In genomic region chr9:75515464-75516113, GRCm38 (mm10) we compare ENCODE assay signal across 10 mouse cellular contexts. TPM values are rescaled to one million over a fixed set of nuclear protein-coding genes. Genes with fewer than 3 reads are reported as not detected.
A peak's percentile ranks its signal among the peaks of the same experiment; 100 is the strongest.
DNase-seq lines count a peak whose midpoint lies in the region; ATAC-seq lines count a peak whose summit lies in the region.
"Had no signal": no experiment of that assay in that cellular context is flagged by ENCODE, and none has a peak within 500 bp of the region (broad histone marks: within the 10 kb centered on the region; RNA-seq: fewer than 3 reads in every experiment).

No protein-coding gene starts in this region.

- no peak for ATAC-seq in limb, embryonic 11.5 days (ENCODE audit: insufficient number of reproducible peaks, low FRiP score, low TSS enrichment, low read depth)
- ATAC-seq in forebrain, embryonic 13.5 days: peak; percentile 89
- peak; percentile 62 for ATAC-seq in intestine, embryonic 16.5 days
- peak; percentile 89 for ATAC-seq in midbrain, embryonic 16.5 days

- H3K36me3 ChIP-seq in limb, embryonic 11.5 days (ENCODE audit: control insufficient read depth, insufficient read depth, low read length): no peaks in the 10 kb centered on the region; the same call in 1 of the 2 replicates
- peaks cover 55% of the 10 kb centered on the region for H3K36me3 ChIP-seq in limb, embryonic 10.5 days
- peaks cover 18% of the 10 kb centered on the region for H3K36me3 ChIP-seq in forebrain, embryonic 13.5 days (ENCODE audit: poor library complexity, severe bottlenecking)
- H3K36me3 ChIP-seq in intestine, embryonic 16.5 days (ENCODE audit: control insufficient read depth, insufficient read depth, low read length): 0 out of 2 replicates have a peak, but pooled peaks cover 5% of the 10 kb centered on the region
- H3K36me3 ChIP-seq in midbrain, embryonic 16.5 days (ENCODE audit: control insufficient read depth, insufficient read depth, low read length): no peaks in the 10 kb centered on the region; the same call in 1 of the 2 replicates

- H3K9me3 ChIP-seq in limb, embryonic 11.5 days (ENCODE audit: control insufficient read depth, low read length): no peaks in the 10 kb centered on the region
- H3K9me3 ChIP-seq in limb, embryonic 10.5 days (replicated peaks): no peaks in the 10 kb centered on the region
- H3K9me3 ChIP-seq in forebrain, embryonic 13.5 days (replicated peaks): no peaks in the 10 kb centered on the region
- H3K9me3 ChIP-seq in intestine, embryonic 16.5 days (ENCODE audit: control insufficient read depth, low read length): no peaks in the 10 kb centered on the region
- no peaks in the 10 kb centered on the region for H3K9me3 ChIP-seq in midbrain, embryonic 16.5 days (replicated peaks; ENCODE audit: control insufficient read depth, low read length, poor library complexity, severe bottlenecking)
- H3K9me3 ChIP-seq: embryonic facial prominence, embryonic 13.5 days; megakaryocyte, embryonic 14.5 days had no signal

- WGBS in limb, embryonic 11.5 days: 68% methylated on average over 12 of the region's 12 CpGs
- WGBS in limb, embryonic 10.5 days: 70% methylated on average over 12 of the region's 12 CpGs
- WGBS in forebrain, embryonic 13.5 days: 63% methylated on average over 12 of the region's 12 CpGs
- 59% methylated on average over 12 of the region's 12 CpGs for WGBS in intestine, embryonic 16.5 days
- WGBS in midbrain, embryonic 16.5 days: 62% methylated on average over 12 of the region's 12 CpGs

- intact Hi-C loops in left cerebral cortex, postnatal 4 days (cut with DNase I): no loop called here

- no peaks in the 10 kb centered on the region for H3K27me3 ChIP-seq in limb, embryonic 11.5 days (ENCODE audit: control insufficient read depth, insufficient read depth, low read length)
- no peaks in the 10 kb centered on the region for H3K27me3 ChIP-seq in limb, embryonic 10.5 days (ENCODE audit: low read depth, poor library complexity, severe bottlenecking)
- no peaks in the 10 kb centered on the region for H3K27me3 ChIP-seq in forebrain, embryonic 13.5 days
- H3K27me3 ChIP-seq in intestine, embryonic 16.5 days (replicated peaks; ENCODE audit: control insufficient read depth, insufficient read depth, low read length): no peaks in the 10 kb centered on the region
- no peaks in the 10 kb centered on the region for H3K27me3 ChIP-seq in midbrain, embryonic 16.5 days (ENCODE audit: control insufficient read depth, insufficient read depth, low read depth, low read length)
- H3K27me3 ChIP-seq: embryonic facial prominence, embryonic 13.5 days; megakaryocyte, embryonic 14.5 days had no signal

- DNase-seq in limb, embryonic 11.5 days (ENCODE audit: low spot score): peak; percentile 61
- no peak for DNase-seq in limb, embryonic 10.5 days (ENCODE audit: low spot score)
- peak; percentile 53 for DNase-seq in cerebellum, adult 11 months
- DNase-seq in left cerebral cortex, postnatal 4 days: peak; percentile 47
- DNase-seq in thymus, postnatal 14 days: peak; percentile 52

- H3K4me1 ChIP-seq in limb, embryonic 11.5 days (ENCODE audit: control insufficient read depth, insufficient read depth, low read length): no peaks in the 10 kb centered on the region
- no peaks in the 10 kb centered on the region for H3K4me1 ChIP-seq in limb, embryonic 10.5 days
- H3K4me1 ChIP-seq in forebrain, embryonic 13.5 days: peaks cover 8% of the 10 kb centered on the region
- no peaks in the 10 kb centered on the region for H3K4me1 ChIP-seq in intestine, embryonic 16.5 days (ENCODE audit: control insufficient read depth, insufficient read depth, low read length)
- H3K4me1 ChIP-seq in midbrain, embryonic 16.5 days (ENCODE audit: control insufficient read depth, insufficient read depth, low read length): no peaks in the 10 kb centered on the region
- H3K4me1 ChIP-seq: embryonic facial prominence, embryonic 13.5 days had no signal

- no peak overlapping the region for H3K9ac ChIP-seq in limb, embryonic 11.5 days (ENCODE audit: low read length)
- H3K9ac ChIP-seq in forebrain, embryonic 13.5 days: no peak overlapping the region
- H3K9ac ChIP-seq in intestine, embryonic 16.5 days (ENCODE audit: low read depth, low read length): no peak overlapping the region
- H3K9ac ChIP-seq in midbrain, embryonic 16.5 days (ENCODE audit: low read depth, low read length): no peak overlapping the region
- H3K9ac ChIP-seq: embryonic facial prominence, embryonic 13.5 days had no signal

- H3K4me3 ChIP-seq in limb, embryonic 11.5 days (ENCODE audit: low read depth, low read length): no peak overlapping the region
- H3K4me3 ChIP-seq in limb, embryonic 10.5 days: no peak overlapping the region
- no peak overlapping the region for H3K4me3 ChIP-seq in forebrain, embryonic 13.5 days
- H3K4me3 ChIP-seq in intestine, embryonic 16.5 days (ENCODE audit: low read length): no peak overlapping the region
- no peak overlapping the region for H3K4me3 ChIP-seq in midbrain, embryonic 16.5 days (ENCODE audit: low read depth, low read length)
- H3K4me3 ChIP-seq: embryonic facial prominence, embryonic 13.5 days; megakaryocyte, embryonic 14.5 days had no signal

- H3K4me2 ChIP-seq in limb, embryonic 11.5 days (ENCODE audit: low read depth, severe bottlenecking): no peak overlapping the region
- H3K4me2 ChIP-seq in forebrain, embryonic 13.5 days: no peak overlapping the region
- H3K4me2 ChIP-seq in intestine, embryonic 16.5 days (ENCODE audit: low read depth, low read length): no peak overlapping the region
- H3K4me2 ChIP-seq in midbrain, embryonic 16.5 days (ENCODE audit: low read length): no peak overlapping the region
- H3K4me2 ChIP-seq: embryonic facial prominence, embryonic 13.5 days had no signal

- no peak overlapping the region for H3K27ac ChIP-seq in limb, embryonic 11.5 days (replicated peaks; ENCODE audit: low read depth, low read length)
- no peak overlapping the region for H3K27ac ChIP-seq in limb, embryonic 10.5 days
- no peak overlapping the region for H3K27ac ChIP-seq in forebrain, embryonic 13.5 days
- no peak overlapping the region for H3K27ac ChIP-seq in intestine, embryonic 16.5 days (ENCODE audit: low read length)
- H3K27ac ChIP-seq in midbrain, embryonic 16.5 days (ENCODE audit: low read length): no peak overlapping the region
- H3K27ac ChIP-seq: embryonic facial prominence, embryonic 13.5 days had no signal

RNA-seq across cellular contexts. Expression of gene Tmod3, which starts 43.9 kb away (rescaled TPM):
- polyA plus RNA-seq in limb, embryonic 11.5 days (2014; fragmentation: Nextera tagmentation; extraction: Ambion mirVana): 103 and 113 TPM in 2 replicates
- 102 and 106 TPM in 2 replicates for polyA plus RNA-seq in limb, embryonic 10.5 days (2016; fragmentation: Nextera tagmentation; extraction: Ambion mirVana)
- 101 TPM in 2 replicates for polyA plus RNA-seq in forebrain, embryonic 13.5 days (2015; fragmentation: Nextera tagmentation; extraction: Ambion mirVana)
- polyA plus RNA-seq in intestine, embryonic 16.5 days (2015; fragmentation: Nextera tagmentation; extraction: Ambion mirVana): 102 and 104 TPM in 2 replicates
- 10 to 100 TPM; 85.0 to 96.1 TPM for total RNA-seq in left cerebral cortex, postnatal 4 days (2021)
- polyA plus RNA-seq in midbrain, embryonic 16.5 days (2015; fragmentation: Nextera tagmentation; extraction: Ambion mirVana): 78.0 and 82.7 TPM in 2 replicates
